Mouse (Mus musculus) G1E (cell line): ENCODE data around the gene Evl.

Source experiments
- CTCF ChIP-seq: IDR thresholded peaks from 2 replicates; pipeline ENCODE4 v1.5.1; 2012; ENCODE audit warnings: low read depth, low read length, inconsistent platforms, mixed read lengths
- GATA1 ChIP-seq: IDR thresholded peaks from 2 replicates; pipeline ENCODE4 v1.6.1; 2012; ENCODE audit warnings: borderline replicate concordance, low read length, inconsistent platforms, mixed read lengths
- GATA2 ChIP-seq: IDR thresholded peaks from 2 replicates; pipeline ENCODE4 v1.6.1; 2012; ENCODE audit warnings: low read depth, low read length, inconsistent platforms, borderline replicate concordance
- TAL1 ChIP-seq: conservative IDR thresholded peaks from 2 replicates; pipeline ENCODE4 v1.6.1; 2012; ENCODE audit warnings: low read depth, low read length, inconsistent platforms, mixed read lengths

GRCm38 (mm10) chr12:108693592-108693991 lies 139.1 kb downstream of the Evl start:
- TF ChIP-seq CTCF (no peak), GATA1 (no peak), GATA2 (no peak), TAL1 (no peak)
